Mouse (Mus musculus) midbrain, embryonic 14.5 days (tissue): ENCODE results near the gene Fam120b. TPM values are rescaled to one million over a fixed set of nuclear protein-coding genes. Genes with fewer than 3 reads are reported as not detected.

Source experiments
- ATAC-seq: fragments of 200-750 bp; cut with Nextera tagmentation; 2 replicates; pipeline ENCODE4 v1.8.0; 2017; ENCODE audit warnings: moderate number of reproducible peaks, moderate library complexity; ENCODE audit not compliant: low FRiP score, low TSS enrichment
- DNase-seq: peaks from one replicate; pipeline ENCODE4 v3.0.0-alpha.2; 2015
- H3K27ac ChIP-seq: fragments of 300-500 bp; sonication (generic); replicated peaks from 2 replicates; pipeline ENCODE4 v1.5.1; 2014; ENCODE audit warnings: mild to moderate bottlenecking, low read depth, low read length, moderate library complexity
- H3K27me3 ChIP-seq: fragments of 300-500 bp; sonication (generic); 2 replicates; pipeline ENCODE4 v1.6.1; 2014; ENCODE audit warnings: low read length, control low read depth, mixed read lengths; ENCODE audit not compliant: control insufficient read depth, insufficient read depth
- H3K36me3 ChIP-seq: fragments of 300-500 bp; sonication (generic); 2 replicates; pipeline ENCODE4 v1.6.1; 2014; ENCODE audit warnings: low read length, control low read depth; ENCODE audit not compliant: control insufficient read depth, insufficient read depth
- H3K4me1 ChIP-seq: fragments of 300-500 bp; sonication (generic); 2 replicates; pipeline ENCODE4 v1.6.1; 2014; ENCODE audit warnings: mild to moderate bottlenecking, antibody characterized with exemption, low read length, control low read depth; ENCODE audit not compliant: control insufficient read depth, insufficient read depth
- H3K4me2 ChIP-seq: fragments of 300-500 bp; sonication (generic); 2 replicates; pipeline ENCODE4 v1.6.1; 2014; ENCODE audit warnings: mild to moderate bottlenecking, low read length, moderate library complexity
- H3K4me3 ChIP-seq: fragments of 300-500 bp; sonication (generic); replicated peaks from 2 replicates; pipeline ENCODE4 v1.5.1; 2014; ENCODE audit warnings: low read depth, low read length
- H3K9ac ChIP-seq: fragments of 300-500 bp; sonication (generic); replicated peaks from 2 replicates; pipeline ENCODE4 v1.6.1; 2014; ENCODE audit warnings: mild to moderate bottlenecking, low read length, moderate library complexity
- H3K9me3 ChIP-seq: fragments of 300-500 bp; sonication (generic); 2 replicates; pipeline ENCODE4 v1.6.1; 2016; ENCODE audit warnings: low read length, control low read depth, mixed read lengths; ENCODE audit not compliant: control insufficient read depth
- WGBS: fragments of 180-500 bp; shearing (Covaris S2); extraction: QIAGEN DNeasy Blood & Tissue Kit; methylation state at CpG from one replicate; pipeline ENCODE4 v1.1.7; 2014; 5-methylcytosine and 5-hydroxymethylcytosine counted together
- polyA plus RNA-seq: library from polyadenylated mRNA; unstranded; fragments of >200 nt; fragmentation: Nextera tagmentation; extraction: Ambion mirVana; gene quantifications from 2 replicates; pipeline ENCODE4 v1.2.1, GENCODE M21; 2014

Fam120b gene
- polyA plus RNA-seq, 1 experiment from 2014 or later = 49.1 TPM

DNA sequence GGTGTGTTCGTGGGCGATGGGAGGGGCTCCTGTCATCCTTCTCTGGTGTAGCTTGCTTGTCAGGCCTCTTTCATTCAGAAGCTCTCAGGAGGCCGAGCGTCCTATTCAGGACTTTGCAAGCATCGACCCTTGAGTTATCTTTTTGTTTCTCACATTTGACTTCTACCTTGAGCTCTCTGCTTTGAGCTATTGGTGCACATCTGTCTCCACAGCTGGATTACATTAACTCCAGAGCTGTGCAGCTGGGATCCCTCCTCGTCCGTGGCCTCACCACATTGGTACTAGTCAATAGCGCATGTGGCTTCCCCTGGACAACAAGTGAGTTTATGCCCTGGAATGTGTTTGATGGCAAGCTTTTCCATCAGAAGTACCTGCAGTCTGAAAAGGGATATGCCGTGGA lies 26.7 kb downstream of the Fam120b start:
- no peaks in the 10 kb centered on the region for H3K4me1 ChIP-seq
- DNase-seq = no peak
- no peak overlapping the region for H3K4me2 ChIP-seq
- no peak for ATAC-seq
- H3K27me3 ChIP-seq = no peaks in the 10 kb centered on the region
- H3K4me3 ChIP-seq = no peak overlapping the region
- no peaks in the 10 kb centered on the region for H3K9me3 ChIP-seq
- no peak overlapping the region for H3K9ac ChIP-seq
- no peak overlapping the region for H3K27ac ChIP-seq
- H3K36me3 ChIP-seq = peaks cover 94% of the 10 kb centered on the region
- WGBS = 95% methylated on average over 9 of the region's 9 CpGs

DNA sequence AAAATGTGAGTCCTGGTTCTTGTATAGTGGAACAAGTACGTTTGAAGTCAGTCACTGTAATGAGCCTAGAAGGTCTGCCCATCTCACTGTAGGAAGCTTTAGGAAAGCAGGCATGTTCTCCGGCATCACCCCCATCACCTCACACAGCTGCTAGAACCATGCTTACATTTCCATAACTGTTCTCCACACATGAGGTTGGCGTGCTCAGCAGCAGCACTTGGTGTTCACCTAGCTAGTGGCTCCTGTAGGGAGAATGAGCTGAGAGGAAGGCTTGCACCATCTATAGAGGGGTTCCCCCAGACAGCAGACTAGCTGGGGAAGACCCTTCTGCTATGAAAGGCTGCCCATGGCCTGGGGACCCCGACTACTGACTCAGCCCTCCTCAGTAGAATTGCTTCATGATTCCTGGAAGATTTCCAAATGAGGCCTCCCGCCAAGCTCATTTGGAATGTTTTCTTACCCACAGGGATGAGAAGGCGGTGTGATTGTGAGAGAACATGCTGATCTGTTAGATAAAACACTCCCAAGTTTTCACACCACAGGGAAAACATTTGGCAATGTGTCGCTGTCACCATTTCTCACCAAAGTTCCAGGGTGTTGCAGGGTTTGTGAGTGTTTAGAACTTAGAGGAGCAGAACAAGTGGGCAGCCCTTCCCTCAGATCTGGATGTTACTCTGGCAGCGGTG lies 27.2 kb downstream of the Fam120b start:
- Histone ChIP-seq H3K9me3 (no peaks in the 10 kb centered on the region), H3K4me3 (no peak overlapping the region), H3K27ac (no peak overlapping the region), H3K4me1 (no peaks in the 10 kb centered on the region), H3K27me3 (no peaks in the 10 kb centered on the region), H3K4me2 (no peak overlapping the region), H3K9ac (no peak overlapping the region), H3K36me3 (peaks cover 94% of the 10 kb centered on the region)
- no peak for DNase-seq
- no peak for ATAC-seq
- 87% methylated on average over 8 of the region's 8 CpGs for WGBS

DNA sequence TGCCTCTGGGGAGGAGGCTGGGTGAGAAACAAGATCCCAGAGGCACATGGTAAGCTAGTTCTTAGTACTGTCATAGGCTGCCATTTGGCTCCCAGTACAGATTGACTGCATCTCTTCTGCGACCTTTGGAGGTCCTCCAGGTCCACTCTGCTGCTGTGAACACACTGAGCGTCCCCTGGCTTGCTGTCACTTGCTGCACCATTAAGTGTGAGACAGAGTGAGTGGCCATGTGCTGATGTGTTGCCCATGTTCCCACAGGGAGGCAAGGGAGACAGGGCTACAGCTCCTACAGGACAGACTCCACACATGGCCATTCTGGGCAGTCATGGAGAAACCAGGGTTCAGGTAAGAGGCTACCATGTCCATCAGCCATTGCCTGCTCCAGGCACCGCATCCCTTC lies 29.9 kb downstream of the Fam120b start:
- H3K27ac ChIP-seq = no peak overlapping the region
- WGBS = 94% methylated on average over 3 of the region's 3 CpGs
- DNase-seq = no peak
- no peaks in the 10 kb centered on the region for H3K27me3 ChIP-seq
- H3K9me3 ChIP-seq = no peaks in the 10 kb centered on the region
- no peak for ATAC-seq
- no peak overlapping the region for H3K4me2 ChIP-seq
- H3K4me3 ChIP-seq = no peak overlapping the region
- H3K9ac ChIP-seq = no peak overlapping the region
- peaks cover 96% of the 10 kb centered on the region for H3K36me3 ChIP-seq
- H3K4me1 ChIP-seq = no peaks in the 10 kb centered on the region

DNA sequence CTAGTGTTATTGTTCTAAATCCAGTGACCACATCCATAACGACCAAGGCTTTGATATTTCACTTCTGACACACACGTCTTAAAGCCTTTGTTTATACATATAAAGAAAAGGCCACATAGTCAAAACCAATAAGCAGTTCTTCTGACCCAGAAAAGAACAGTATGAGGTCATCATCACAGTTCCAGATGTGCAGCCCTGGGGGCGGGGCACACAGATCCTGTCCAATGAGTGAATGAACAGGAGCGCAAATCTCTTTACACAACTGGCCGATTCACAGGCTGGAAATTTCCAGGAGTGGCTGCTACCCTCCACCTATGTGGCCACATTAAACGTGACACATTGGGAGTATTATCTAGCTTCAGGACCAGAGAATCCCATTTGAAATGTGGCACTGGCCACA lies 33.4 kb downstream of the Fam120b start:
- no peak overlapping the region for H3K4me3 ChIP-seq
- no peak for ATAC-seq
- 89% methylated on average over 6 of the region's 6 CpGs for WGBS
- H3K27ac ChIP-seq = no peak overlapping the region
- no peak for DNase-seq
- H3K9ac ChIP-seq = no peak overlapping the region
- H3K9me3 ChIP-seq = no peaks in the 10 kb centered on the region
- H3K4me2 ChIP-seq = no peak overlapping the region
- peaks cover 93% of the 10 kb centered on the region for H3K36me3 ChIP-seq
- H3K27me3 ChIP-seq = no peaks in the 10 kb centered on the region
- no peaks in the 10 kb centered on the region for H3K4me1 ChIP-seq

DNA sequence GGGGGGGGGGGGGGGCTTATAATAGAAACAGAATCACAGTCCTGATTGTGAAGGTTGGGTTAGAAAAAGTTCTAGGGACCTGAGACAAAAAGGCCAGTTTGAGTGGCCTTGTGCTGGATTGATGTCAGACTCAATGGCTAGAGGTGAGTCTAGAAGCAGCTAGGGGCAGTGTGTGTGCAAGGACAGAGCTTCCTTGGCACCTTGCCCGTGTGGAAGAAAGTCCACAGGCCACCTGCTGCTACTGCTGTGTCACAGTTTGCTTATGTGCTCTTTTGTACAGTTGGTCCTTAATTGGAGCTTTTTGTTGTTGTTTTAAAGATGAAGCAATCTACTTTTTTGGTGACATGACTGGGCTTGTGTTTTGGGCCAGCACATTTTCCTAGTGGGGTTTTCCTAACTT lies 33.9 kb downstream of the Fam120b start:
- Histone ChIP-seq H3K9me3 (no peaks in the 10 kb centered on the region), H3K4me2 (no peak overlapping the region), H3K4me1 (no peaks in the 10 kb centered on the region), H3K36me3 (peaks cover 93% of the 10 kb centered on the region), H3K9ac (no peak overlapping the region), H3K27me3 (no peaks in the 10 kb centered on the region), H3K27ac (no peak overlapping the region), H3K4me3 (no peak overlapping the region)
- 83% methylated on average over 1 of the region's 1 CpGs for WGBS
- no peak for ATAC-seq
- no peak for DNase-seq

DNA sequence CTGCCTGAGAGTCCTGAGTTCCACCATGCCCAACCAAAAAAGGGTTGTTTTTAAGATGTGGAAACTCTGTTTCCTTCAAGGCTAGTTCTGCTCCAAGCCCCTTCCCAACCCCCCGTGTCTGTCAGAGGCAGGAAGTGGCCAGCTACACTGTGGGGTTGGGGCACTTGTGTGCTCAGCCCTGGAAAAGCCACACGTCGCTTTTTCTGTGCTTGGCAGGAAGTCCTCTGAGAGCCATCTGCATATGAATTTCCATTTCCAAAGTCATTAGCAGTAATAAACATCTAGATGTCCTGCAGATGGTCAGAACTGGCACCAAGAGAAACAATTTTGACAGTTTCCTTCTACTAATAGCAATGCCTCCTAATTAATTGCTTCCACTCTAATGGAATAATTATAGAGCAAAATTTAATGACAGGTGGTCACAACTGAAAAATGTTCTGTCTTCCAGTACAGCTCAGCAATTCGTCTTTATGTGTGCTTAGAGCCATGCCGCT lies 35.1 kb downstream of the Fam120b start:
- no peak overlapping the region for H3K27ac ChIP-seq
- H3K4me2 ChIP-seq = no peak overlapping the region
- no peaks in the 10 kb centered on the region for H3K27me3 ChIP-seq
- no peak for DNase-seq
- peaks cover 83% of the 10 kb centered on the region for H3K36me3 ChIP-seq
- no peaks in the 10 kb centered on the region for H3K4me1 ChIP-seq
- no peak overlapping the region for H3K4me3 ChIP-seq
- no peak for ATAC-seq
- H3K9ac ChIP-seq = no peak overlapping the region
- WGBS = 86% methylated on average over 5 of the region's 5 CpGs
- H3K9me3 ChIP-seq = no peaks in the 10 kb centered on the region

DNA sequence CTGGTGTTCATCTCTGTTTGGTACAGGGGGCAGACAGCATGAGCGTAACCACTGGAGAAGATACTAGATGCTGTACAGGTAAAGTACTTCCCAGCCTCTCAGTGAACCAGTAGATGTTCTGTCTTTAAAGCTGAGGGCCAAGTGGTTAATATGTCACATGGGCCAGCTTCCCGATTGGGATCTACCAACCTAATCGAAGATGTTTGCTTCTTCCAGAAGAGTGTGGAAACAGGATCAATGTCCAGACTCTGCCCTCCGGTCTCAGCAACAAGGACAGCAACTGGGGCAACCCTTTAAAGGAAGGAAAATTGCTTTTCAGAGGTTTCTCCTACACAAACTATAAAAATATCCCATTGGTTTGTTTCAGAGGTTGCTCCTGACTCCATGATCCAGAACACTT lies 35.5 kb downstream of the Fam120b start:
- ATAC-seq (no peak), DNase-seq (no peak)
- Histone ChIP-seq H3K4me3 (no peak overlapping the region), H3K9me3 (no peaks in the 10 kb centered on the region), H3K27ac (no peak overlapping the region), H3K36me3 (peaks cover 79% of the 10 kb centered on the region), H3K27me3 (no peaks in the 10 kb centered on the region), H3K4me1 (no peaks in the 10 kb centered on the region), H3K4me2 (no peak overlapping the region), H3K9ac (no peak overlapping the region)
- 97% methylated on average over 4 of the region's 4 CpGs for WGBS

DNA sequence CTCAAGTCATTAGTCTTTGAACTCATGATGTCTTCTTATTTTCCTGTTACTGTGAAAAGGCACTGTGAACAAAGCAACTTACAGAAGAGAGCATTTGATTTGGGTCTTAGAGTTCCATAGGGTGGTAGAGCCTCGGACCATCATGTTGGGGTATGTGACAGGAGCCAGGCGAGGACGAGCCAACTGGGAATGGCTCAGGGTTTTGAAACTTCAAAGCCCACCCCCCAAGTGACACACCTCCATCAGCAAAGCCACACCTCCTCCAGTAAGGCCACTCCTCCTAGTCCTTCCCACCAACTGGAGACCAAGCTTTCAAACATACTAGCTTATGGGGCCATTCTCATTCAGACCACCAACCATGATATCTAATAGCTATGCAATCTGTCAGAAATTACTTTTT lies 36.0 kb downstream of the Fam120b start:
- Histone ChIP-seq H3K36me3 (peaks cover 74% of the 10 kb centered on the region), H3K4me3 (no peak overlapping the region), H3K9me3 (no peaks in the 10 kb centered on the region), H3K27me3 (no peaks in the 10 kb centered on the region), H3K4me1 (no peaks in the 10 kb centered on the region), H3K9ac (no peak overlapping the region), H3K4me2 (no peak overlapping the region), H3K27ac (no peak overlapping the region)
- ATAC-seq (no peak), DNase-seq (no peak)
- 86% methylated on average over 3 of the region's 3 CpGs for WGBS

DNA sequence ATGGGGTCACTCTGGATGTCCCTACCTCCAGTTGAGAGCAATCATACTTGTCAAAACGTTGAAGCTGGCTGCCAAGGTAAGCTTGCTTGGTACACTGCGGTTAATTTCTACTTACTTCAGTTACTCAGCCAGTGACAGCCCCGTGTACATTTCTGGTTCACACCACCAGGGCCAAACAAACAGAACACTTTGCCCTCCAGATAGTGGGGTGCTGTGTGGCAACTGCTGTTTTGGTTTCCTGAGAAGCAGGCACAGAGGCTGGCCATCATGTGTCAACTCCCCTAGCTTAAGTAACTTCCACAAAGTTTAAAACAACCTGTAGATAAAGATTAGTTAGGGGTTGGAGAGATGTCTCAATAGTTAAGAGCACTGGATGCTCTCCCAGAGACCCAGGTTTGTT lies 38.7 kb downstream of the Fam120b start:
- 87% methylated on average over 3 of the region's 3 CpGs for WGBS
- Histone ChIP-seq H3K4me3 (no peak overlapping the region), H3K4me1 (no peaks in the 10 kb centered on the region), H3K27ac (no peak overlapping the region), H3K36me3 (peaks cover 47% of the 10 kb centered on the region), H3K9me3 (no peaks in the 10 kb centered on the region), H3K27me3 (no peaks in the 10 kb centered on the region), H3K9ac (no peak overlapping the region), H3K4me2 (no peak overlapping the region)
- DNase-seq = no peak
- no peak for ATAC-seq
